Mouse (Mus musculus) midbrain, embryonic 13.5 days (tissue): ENCODE results near the gene Hist1h4d. TPM values are rescaled to one million over a fixed set of nuclear protein-coding genes. Genes with fewer than 3 reads are reported as not detected.
"Not testable (repeated sequence)": the region's sequence is repeated elsewhere in the genome, so short reads cannot be mapped to it uniquely, and the experiment has no call there.

Experiments used
- ATAC-seq: fragments of 200-750 bp; cut with Nextera tagmentation; 2 replicates; pipeline ENCODE4 v1.8.0; 2017; ENCODE audit warnings: mild to moderate bottlenecking, moderate TSS enrichment, moderate library complexity
- H3K27ac ChIP-seq: fragments of 300-500 bp; sonication (generic); 2 replicates; pipeline ENCODE4 v1.5.1; 2015; ENCODE audit warnings: inconsistent platforms, mild to moderate bottlenecking, moderate library complexity
- H3K27me3 ChIP-seq: fragments of 300-500 bp; sonication (generic); 2 replicates; pipeline ENCODE4 v1.6.1; 2015; ENCODE audit warnings: mild to moderate bottlenecking, inconsistent platforms
- H3K36me3 ChIP-seq: fragments of 300-500 bp; sonication (generic); 2 replicates; pipeline ENCODE4 v1.6.1; 2015; ENCODE audit warnings: mild to moderate bottlenecking, inconsistent platforms
- H3K4me1 ChIP-seq: fragments of 300-500 bp; sonication (generic); replicated peaks from 2 replicates; pipeline ENCODE4 v1.6.1; 2015; ENCODE audit warnings: inconsistent platforms
- H3K4me2 ChIP-seq: fragments of 300-500 bp; sonication (generic); replicated peaks from 2 replicates; pipeline ENCODE4 v1.6.1; 2015; ENCODE audit warnings: moderate library complexity, mild to moderate bottlenecking, inconsistent platforms
- H3K4me3 ChIP-seq: fragments of 300-500 bp; sonication (generic); replicated peaks from 2 replicates; pipeline ENCODE4 v1.5.1; 2015; ENCODE audit warnings: mild to moderate bottlenecking, inconsistent platforms
- H3K9ac ChIP-seq: fragments of 300-500 bp; sonication (generic); replicated peaks from 2 replicates; pipeline ENCODE4 v1.6.1; 2015; ENCODE audit warnings: mild to moderate bottlenecking, inconsistent platforms
- H3K9me3 ChIP-seq: fragments of 300-500 bp; sonication (generic); 2 replicates; pipeline ENCODE4 v1.6.1; 2016; ENCODE audit warnings: mild to moderate bottlenecking, inconsistent platforms
- WGBS: fragments of 180-500 bp; shearing (Covaris S2); methylation state at CpG from one replicate; pipeline ENCODE4 v1.1.7; 2015; 5-methylcytosine and 5-hydroxymethylcytosine counted together
- polyA plus RNA-seq: library from polyadenylated mRNA; unstranded; fragments of >200 nt; fragmentation: Nextera tagmentation; extraction: Ambion mirVana; gene quantifications from 2 replicates; pipeline ENCODE4 v1.2.1, GENCODE M21; 2015

Hist1h4d gene
- polyA plus RNA-seq, 1 experiment from 2014 or later: 84.0 TPM

DNA sequence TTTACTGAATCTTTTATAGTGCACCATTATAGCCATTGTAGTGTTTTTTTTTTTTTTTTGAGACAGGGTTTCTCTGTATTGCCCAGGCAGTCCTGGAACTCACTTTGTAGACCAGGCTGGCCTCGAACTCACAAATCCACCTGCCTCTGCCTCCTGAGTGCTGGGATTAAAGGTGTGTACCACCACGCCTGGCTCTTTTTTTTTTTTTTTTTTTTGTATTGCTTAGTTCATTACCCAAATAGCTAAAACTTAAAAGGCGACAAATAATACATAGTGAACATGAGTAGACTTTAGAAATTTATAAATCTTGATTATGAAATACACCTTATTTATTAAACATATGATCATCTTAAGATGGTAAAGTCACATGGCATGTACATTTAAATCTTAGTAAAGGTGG is 39.9 kb upstream of the Hist1h4d start:
- Histone ChIP-seq H3K4me2 (no peak overlapping the region), H3K9me3 (no peaks in the 10 kb centered on the region), H3K4me3 (no peak overlapping the region), H3K9ac (no peak overlapping the region), H3K27me3 (no peaks in the 10 kb centered on the region), H3K27ac (no peak overlapping the region), H3K36me3 (no peaks in the 10 kb centered on the region), H3K4me1 (peaks cover 16% of the 10 kb centered on the region)
- WGBS: 90% methylated on average over 3 of the region's 3 CpGs
- no peak for ATAC-seq

DNA sequence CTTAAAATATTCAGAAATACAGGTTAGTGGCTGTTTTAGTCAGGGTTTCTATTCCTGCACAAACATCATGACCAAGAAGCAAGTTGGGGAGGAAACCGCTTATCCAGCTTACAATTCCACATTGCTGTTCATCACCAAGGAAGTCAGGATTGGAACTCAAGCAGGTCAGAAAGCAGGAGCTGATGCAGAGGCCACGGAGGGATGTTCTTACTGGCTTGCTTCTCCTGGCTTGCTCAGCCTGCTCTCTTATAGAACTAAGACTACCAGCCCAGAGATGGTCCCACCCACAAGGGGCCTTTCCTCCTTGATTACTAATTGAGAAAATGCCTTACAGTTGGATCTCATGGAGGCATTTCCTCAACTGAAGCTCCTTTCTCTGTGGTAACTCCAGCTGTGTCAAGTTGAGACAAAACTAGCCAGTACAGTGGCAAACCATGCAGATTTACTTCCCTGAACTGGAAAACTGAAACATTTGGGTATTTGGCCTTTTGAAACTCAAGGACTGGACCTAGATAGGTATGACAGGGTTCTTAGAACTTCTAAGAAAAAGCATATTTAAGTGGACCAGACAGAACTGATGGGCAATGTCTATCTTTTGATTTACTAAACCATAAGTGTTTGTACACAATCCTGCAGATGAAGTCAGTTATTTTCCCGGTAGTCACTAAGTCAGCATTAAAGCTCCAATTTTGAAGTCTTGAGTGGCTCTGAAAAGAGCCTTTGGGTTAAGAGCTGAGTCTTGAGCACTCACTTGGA is 39.0 kb upstream of the Hist1h4d start:
- 2% methylated on average over 3 of the region's 3 CpGs for WGBS
- not testable (repeated sequence) for H3K4me1 ChIP-seq, ATAC-seq, H3K27me3 ChIP-seq, H3K9me3 ChIP-seq, H3K36me3 ChIP-seq
- peak overlapping the region; percentile 82 for H3K27ac ChIP-seq
- peak overlapping the region; percentile 65 for H3K9ac ChIP-seq
- H3K4me3 ChIP-seq: peak overlapping the region; percentile 49
- H3K4me2 ChIP-seq: peak overlapping the region; percentile 72

DNA sequence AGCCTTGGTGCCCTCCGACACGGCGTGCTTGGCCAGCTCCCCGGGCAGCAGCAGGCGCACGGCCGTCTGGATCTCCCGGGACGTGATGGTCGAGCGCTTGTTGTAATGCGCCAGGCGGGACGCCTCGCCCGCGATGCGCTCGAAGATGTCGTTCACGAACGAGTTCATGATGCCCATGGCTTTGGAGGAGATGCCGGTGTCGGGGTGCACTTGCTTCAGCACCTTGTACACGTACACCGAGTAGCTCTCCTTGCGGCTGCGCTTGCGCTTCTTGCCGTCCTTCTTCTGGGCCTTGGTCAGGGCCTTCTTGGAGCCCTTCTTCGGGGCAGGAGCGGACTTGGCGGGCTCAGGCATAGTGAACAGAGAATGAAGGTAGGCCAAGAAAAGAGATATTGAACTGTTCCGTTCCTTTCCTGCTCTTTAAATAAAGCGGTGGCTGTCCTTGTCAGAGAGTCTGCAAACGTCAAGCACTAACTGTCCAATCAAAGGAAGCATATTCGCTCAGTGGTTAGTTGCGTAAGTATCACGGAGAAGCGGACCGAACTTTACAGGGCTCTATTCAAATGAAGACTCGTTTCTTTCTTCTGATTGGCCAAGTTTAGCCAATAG is 38.3 kb upstream of the Hist1h4d start, which contains the start of gene Hist1h2bh:
TSS of gene Hist1h2bh (minus strand) at position 394 of the 609 bp plus-strand sequence.
- Histone ChIP-seq H3K27ac (peak within 1 kb of the TSS; percentile 83), H3K4me2 (peak within 1 kb of the TSS; percentile 72), H3K4me3 (peak within 1 kb of the TSS; percentile 50), H3K9ac (peak within 1 kb of the TSS; percentile 65)
- ATAC-seq: peak; percentile 91
- H3K36me3 ChIP-seq, H3K9me3 ChIP-seq, H3K27me3 ChIP-seq, H3K4me1 ChIP-seq: not testable (repeated sequence)
- WGBS: under 1% methylated on average over 37 of the region's 42 CpGs

DNA sequence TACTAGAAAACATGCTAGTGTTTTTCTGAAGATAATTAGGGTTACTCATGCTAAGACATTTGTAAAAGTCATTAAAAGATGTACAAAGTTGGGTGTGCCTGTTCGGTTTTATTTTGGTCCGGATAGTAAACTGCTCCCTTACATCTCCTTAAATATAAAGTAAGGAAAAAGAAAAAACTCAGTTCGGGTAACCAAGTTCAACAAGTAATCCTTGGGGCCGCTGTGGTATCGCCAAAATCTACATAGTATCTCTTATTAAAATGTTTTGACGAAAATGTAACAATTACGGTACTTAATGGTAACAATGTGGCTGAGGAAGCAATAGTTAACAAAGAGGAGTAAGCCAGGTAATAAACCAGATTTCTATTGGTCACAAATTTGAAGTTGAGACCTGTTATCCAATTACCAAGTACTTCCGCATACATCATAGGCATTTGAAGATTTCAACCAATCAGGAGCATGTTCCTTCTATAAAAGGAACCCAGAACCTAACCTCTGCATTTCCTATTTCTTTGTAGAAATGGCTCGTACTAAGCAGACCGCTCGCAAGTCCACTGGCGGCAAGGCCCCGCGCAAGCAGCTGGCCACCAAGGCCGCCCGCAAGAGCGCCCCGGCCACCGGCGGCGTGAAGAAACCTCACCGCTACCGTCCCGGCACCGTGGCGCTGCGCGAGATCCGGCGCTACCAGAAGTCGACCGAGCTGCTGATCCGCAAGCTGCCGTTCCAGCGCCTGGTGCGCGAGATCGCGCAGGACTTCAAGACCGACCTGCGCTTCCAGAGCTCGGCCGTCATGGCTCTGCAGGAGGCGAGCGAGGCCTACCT is 37.2 kb upstream of the Hist1h4d start, which contains the start of gene Hist1h3f:
TSS of gene Hist1h3f (plus strand) at position 88 of the 822 bp plus-strand sequence.
- peaks cover 8% of the 10 kb centered on the region for H3K4me1 ChIP-seq
- peak within 1 kb of the TSS; percentile 72 for H3K4me2 ChIP-seq
- no peaks in the 10 kb centered on the region for H3K36me3 ChIP-seq
- no peaks in the 10 kb centered on the region for H3K9me3 ChIP-seq
- peak within 1 kb of the TSS; percentile 93 for H3K27ac ChIP-seq
- under 1% methylated on average over 30 of the region's 45 CpGs for WGBS
- no peaks in the 10 kb centered on the region for H3K27me3 ChIP-seq
- ATAC-seq: peak; percentile 96
- peak within 1 kb of the TSS; percentile 76 for H3K9ac ChIP-seq
- H3K4me3 ChIP-seq: peak within 1 kb of the TSS; percentile 50

DNA sequence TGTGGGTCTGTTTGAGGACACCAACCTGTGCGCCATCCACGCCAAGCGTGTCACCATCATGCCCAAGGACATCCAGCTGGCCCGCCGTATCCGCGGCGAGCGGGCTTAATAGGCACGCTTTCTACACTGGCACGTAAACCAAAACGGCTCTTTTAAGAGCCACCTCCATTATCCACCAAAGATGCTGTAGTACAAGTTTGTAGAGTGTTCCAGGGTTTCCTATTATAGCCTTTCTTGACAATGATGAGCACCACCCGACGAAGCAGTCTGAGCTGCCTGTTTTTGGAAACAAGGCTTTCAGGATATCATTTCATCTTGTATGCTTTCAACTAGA is 36.6 kb upstream of the Hist1h4d start:
- H3K27me3 ChIP-seq, ATAC-seq, H3K9me3 ChIP-seq, H3K36me3 ChIP-seq, H3K4me1 ChIP-seq: not testable (repeated sequence)
- WGBS: 0% methylated on average over 14 of the region's 14 CpGs
- peak overlapping the region; percentile 93 for H3K27ac ChIP-seq
- peak overlapping the region; percentile 51 for H3K4me2 ChIP-seq
- H3K4me3 ChIP-seq: peak overlapping the region; percentile 50
- peak overlapping the region; percentile 76; the same call in 1 of the 2 replicates for H3K9ac ChIP-seq

DNA sequence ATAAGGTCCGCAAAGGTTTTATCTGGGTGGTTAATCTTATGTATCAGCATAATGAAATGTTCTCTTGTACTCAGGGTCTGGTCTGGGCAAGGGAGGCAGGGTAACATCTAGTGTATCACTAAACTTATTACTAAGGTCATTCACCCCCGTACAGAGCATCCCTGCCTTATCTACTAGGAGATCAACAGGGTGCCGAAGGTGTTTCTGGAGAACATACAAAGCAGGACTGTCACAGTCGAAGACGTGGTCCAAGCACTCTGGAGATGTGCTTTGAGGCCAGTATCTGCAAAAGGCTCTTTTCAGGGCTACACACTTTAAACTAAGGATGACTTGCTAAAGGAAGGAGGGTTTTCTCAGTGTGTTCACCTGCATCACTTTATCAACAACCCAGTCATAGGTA is 34.7 kb upstream of the Hist1h4d start:
- no peak for ATAC-seq
- 82% methylated on average over 5 of the region's 5 CpGs for WGBS
- H3K27ac ChIP-seq: no peak overlapping the region
- H3K27me3 ChIP-seq: no peaks in the 10 kb centered on the region
- H3K4me1 ChIP-seq: peaks cover 16% of the 10 kb centered on the region
- H3K36me3 ChIP-seq: no peaks in the 10 kb centered on the region
- no peaks in the 10 kb centered on the region for H3K9me3 ChIP-seq
- H3K4me3 ChIP-seq: no peak overlapping the region
- no peak overlapping the region for H3K4me2 ChIP-seq
- H3K9ac ChIP-seq: no peak overlapping the region

DNA sequence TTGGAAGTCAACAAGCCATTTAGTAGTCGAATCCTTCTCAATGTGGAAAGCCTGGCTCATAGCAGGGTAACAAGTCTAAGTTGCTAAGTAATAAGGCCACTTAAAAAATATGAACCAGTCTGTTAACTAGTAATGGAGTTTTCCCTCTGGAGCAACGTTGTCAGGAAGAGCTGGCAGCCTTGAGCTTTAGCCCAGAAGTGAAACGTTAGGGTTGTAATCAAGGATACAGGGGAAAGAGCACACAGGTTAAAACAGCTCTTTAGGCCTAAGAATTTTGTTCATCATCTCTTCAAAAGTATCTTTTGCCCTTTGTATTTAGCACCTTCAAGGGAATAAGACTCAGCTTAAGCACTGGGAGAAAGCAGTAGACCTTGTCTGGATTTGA is 30.6 kb upstream of the Hist1h4d start:
- Histone ChIP-seq H3K4me3 (peak overlapping the region; percentile 47), H3K27me3 (no peaks in the 10 kb centered on the region), H3K27ac (peak overlapping the region; percentile 90), H3K4me2 (peak overlapping the region; percentile 65), H3K36me3 (no peaks in the 10 kb centered on the region), H3K4me1 (peaks cover 30% of the 10 kb centered on the region), H3K9ac (peak overlapping the region; percentile 59), H3K9me3 (no peaks in the 10 kb centered on the region)
- no peak for ATAC-seq
- 5% methylated on average over 3 of the region's 3 CpGs for WGBS

DNA sequence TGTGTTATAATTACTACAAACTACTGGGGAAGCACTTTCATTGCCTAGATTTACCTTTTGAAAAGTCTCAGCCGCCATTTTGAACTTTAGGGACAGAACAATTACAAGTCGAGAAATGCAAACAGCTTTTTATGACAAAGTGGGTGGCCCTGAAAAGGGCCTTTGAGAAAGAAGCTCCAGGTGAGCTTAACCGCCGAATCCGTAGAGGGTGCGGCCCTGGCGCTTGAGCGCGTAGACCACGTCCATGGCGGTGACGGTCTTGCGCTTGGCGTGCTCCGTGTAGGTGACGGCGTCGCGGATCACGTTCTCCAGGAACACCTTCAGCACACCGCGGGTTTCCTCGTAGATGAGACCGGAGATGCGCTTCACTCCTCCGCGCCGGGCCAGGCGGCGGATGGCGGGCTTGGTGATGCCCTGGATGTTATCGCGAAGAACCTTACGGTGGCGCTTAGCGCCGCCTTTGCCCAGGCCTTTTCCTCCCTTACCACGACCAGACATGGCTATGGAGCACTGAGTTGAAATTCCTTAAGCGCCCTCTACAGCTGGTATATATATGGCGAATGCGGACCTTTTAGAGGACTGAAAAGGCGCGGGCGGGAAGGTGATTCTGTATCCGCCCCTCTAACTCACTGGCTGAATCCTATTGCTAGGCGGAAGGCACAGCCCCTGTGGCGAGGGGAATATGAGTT is 30.1 kb upstream of the Hist1h4d start, which contains the start of gene Hist1h4f:
TSS of gene Hist1h4f (minus strand) at position 503 of the 689 bp plus-strand sequence.
- H3K4me3 ChIP-seq: peak within 1 kb of the TSS; percentile 47
- not testable (repeated sequence) for H3K36me3 ChIP-seq, H3K9me3 ChIP-seq, H3K27me3 ChIP-seq
- H3K27ac ChIP-seq: peak within 1 kb of the TSS; percentile 90
- peak within 1 kb of the TSS; percentile 65 for H3K4me2 ChIP-seq
- peaks cover 31% of the 10 kb centered on the region for H3K4me1 ChIP-seq
- under 1% methylated on average over 47 of the region's 47 CpGs for WGBS
- peak; percentile 89 for ATAC-seq
- peak within 1 kb of the TSS; percentile 59 for H3K9ac ChIP-seq

DNA sequence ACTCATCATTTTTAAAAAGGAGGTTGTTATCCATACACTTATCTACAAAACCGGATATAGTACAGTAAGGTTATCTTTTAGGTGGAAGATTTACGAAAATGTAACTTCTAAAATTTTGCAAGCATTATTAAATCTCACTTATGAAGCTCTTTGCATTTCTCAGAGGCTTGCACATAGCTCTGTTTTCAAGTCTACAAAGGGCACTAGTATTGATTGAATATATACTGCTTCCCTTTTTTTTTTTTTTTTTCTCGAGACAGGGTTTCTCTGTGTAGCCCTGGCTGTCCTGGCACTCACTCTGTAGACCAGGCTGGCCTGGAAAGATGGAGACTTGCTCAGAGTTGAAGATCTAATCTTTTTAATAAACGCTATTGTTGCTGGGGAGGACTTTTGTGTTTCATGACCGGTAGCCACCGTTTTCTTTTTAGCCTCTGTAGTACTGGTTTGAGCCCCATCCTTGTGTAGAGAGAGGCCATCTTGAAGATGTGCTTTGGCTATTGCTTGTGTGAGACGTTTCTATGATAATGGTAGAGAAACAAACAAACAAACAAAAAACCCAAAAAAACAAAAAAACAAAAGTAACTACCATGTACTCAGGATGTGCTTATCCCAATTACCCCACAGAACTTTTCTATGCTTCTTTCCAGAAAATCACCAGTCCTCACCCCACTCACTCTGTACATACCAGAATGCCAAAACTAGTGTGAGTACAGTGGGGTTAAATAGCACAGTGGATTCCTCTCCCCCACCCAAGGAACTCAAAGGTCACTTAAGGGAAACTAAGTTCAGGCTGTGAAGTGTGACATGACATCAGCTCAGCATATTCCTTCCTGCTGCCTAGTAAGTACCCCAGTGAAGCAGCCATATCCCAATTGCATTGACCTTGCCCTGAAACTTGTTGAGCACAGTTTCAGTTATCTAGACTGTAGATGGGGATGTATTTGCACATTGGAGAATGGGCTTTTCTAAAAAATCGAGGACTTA is 29.2 kb upstream of the Hist1h4d start:
- Histone ChIP-seq H3K4me1 (peaks cover 36% of the 10 kb centered on the region), H3K36me3 (no peaks in the 10 kb centered on the region), H3K4me3 (peak overlapping the region; percentile 47), H3K27ac (peak overlapping the region; percentile 90), H3K4me2 (peak overlapping the region; percentile 65), H3K27me3 (no peaks in the 10 kb centered on the region), H3K9me3 (no peaks in the 10 kb centered on the region), H3K9ac (peak overlapping the region; percentile 59; the same call in 1 of the 2 replicates)
- 53% methylated on average over 8 of the region's 8 CpGs for WGBS
- ATAC-seq: no peak; the same call in 1 of the 2 replicates

DNA sequence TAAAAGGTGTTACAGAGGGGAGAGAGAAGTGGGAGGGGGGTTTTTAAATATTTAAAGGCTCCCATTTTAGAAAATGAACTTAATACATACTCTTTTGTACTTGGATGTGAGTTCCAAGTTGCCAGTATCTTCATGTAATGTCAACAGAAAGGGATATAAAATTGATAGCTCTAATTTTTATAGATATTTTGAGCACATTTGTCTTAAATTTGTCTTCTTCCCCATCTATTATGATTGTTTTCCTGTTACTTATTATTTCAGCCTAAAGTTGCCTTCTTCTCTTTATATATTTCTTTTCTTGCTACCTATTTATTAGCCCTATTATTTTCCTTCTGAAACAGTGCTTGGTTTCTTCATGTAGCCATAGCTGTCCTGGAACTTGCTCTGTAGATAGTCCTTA is 28.4 kb upstream of the Hist1h4d start, which contains the start of gene Hist1h1d:
TSS of gene Hist1h1d (plus strand) at position 301 of the 400 bp plus-strand sequence.
- H3K4me2 ChIP-seq: 0 out of 2 replicates have a peak within 1 kb of the TSS, but pooled peaks have one; percentile 65
- H3K27ac ChIP-seq: peak within 1 kb of the TSS; percentile 91
- no peaks in the 10 kb centered on the region for H3K27me3 ChIP-seq
- no peaks in the 10 kb centered on the region for H3K9me3 ChIP-seq
- no peak within 1 kb of the TSS for H3K4me3 ChIP-seq
- no peak for ATAC-seq
- no peak within 1 kb of the TSS for H3K9ac ChIP-seq
- H3K36me3 ChIP-seq: no peaks in the 10 kb centered on the region
- peaks cover 36% of the 10 kb centered on the region for H3K4me1 ChIP-seq
